Mouse (Mus musculus): Measurements from ENCODE around the gene Sys1.

DNA sequence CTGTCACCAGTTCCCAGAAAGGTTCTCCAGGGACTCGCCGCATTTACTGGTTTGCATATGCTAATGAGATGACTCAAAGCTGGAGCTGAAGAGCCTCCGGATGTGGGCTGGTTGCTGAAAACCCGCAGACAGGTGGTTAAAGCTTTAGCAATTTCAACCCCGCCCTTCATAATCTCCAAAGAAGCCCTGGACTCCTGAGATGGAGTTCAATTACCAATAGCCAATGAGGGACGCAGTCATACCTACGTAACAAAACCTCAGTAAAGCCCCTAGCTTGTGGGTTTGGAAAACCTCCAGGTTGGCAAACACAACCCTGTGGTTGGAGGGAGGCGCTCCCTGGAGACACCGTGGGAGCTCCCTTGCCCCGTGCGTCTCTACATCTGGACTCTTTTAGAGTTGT, 65.1 kb downstream of the Sys1 start:
- no peak for TF ChIP-seq CTCF (conservative IDR thresholded peaks at IDR 0.05; ENCODE audit: insufficient read depth, insufficient read length, low read depth, low read length)
- no peak for TF ChIP-seq POLR2A (IDR thresholded peaks at IDR 0.05; ENCODE audit: low read depth, low read length)
